Mouse (Mus musculus) MEL (cell line): ENCODE data around the gene Slc4a7.

Source experiments
- CTCF ChIP-seq, 3 experiments: IDR thresholded peaks in 2 of 3; conservative IDR thresholded peaks in 1 of 3; 2 replicates each; pipeline ENCODE4 v1.5.1; 2011 to 2012; ENCODE audit warnings: low read length in 3 of 3, low read depth in 2 of 3, mild to moderate bottlenecking in 2 of 3, improper control_type of control experiment in 1 of 3, inconsistent platforms in 1 of 3, mixed read lengths in 1 of 3, moderate library complexity in 1 of 3; ENCODE audit not compliant: control insufficient read depth in 1 of 3, insufficient read depth in 1 of 3, poor library complexity in 1 of 3, severe bottlenecking in 1 of 3
- ELF1 ChIP-seq: IDR thresholded peaks from 2 replicates; pipeline ENCODE4 v1.6.1; 2014; ENCODE audit warnings: low read depth, mild to moderate bottlenecking, inconsistent platforms, low read length, improper control_type of control experiment, moderate library complexity
- EP300 ChIP-seq, 2 experiments: IDR thresholded peaks; 2 replicates each; pipeline ENCODE4 v1.6.1; 2011; ENCODE audit warnings: improper control_type of control experiment in 2 of 2, low read length in 2 of 2, low read depth in 1 of 2, mild to moderate bottlenecking in 1 of 2
- GATA1 ChIP-seq: IDR thresholded peaks from 2 replicates; pipeline ENCODE4 v1.6.1; 2011; ENCODE audit warnings: low read depth, low read length, improper control_type of control experiment
- HCFC1 ChIP-seq: IDR thresholded peaks from 2 replicates; pipeline ENCODE4 v1.6.1; 2012; ENCODE audit warnings: low read depth, mild to moderate bottlenecking, inconsistent platforms, low read length, improper control_type of control experiment, moderate library complexity
- MAX ChIP-seq: IDR thresholded peaks from 2 replicates; pipeline ENCODE4 v1.6.1; 2011; ENCODE audit warnings: low read length, improper control_type of control experiment
- MAZ ChIP-seq: IDR thresholded peaks from 2 replicates; pipeline ENCODE4 v1.6.1; 2012; ENCODE audit warnings: low read depth, mild to moderate bottlenecking, inconsistent platforms, low read length, improper control_type of control experiment
- MYC ChIP-seq: IDR thresholded peaks from 2 replicates; pipeline ENCODE4 v1.6.1; 2011; ENCODE audit warnings: low read depth, mild to moderate bottlenecking, low read length, improper control_type of control experiment, moderate library complexity
- NRF1 ChIP-seq: IDR thresholded peaks from 2 replicates; pipeline ENCODE4 v1.6.1; 2014; ENCODE audit warnings: low read depth, mild to moderate bottlenecking, inconsistent platforms, low read length, improper control_type of control experiment, moderate library complexity; ENCODE audit not compliant: poor library complexity, insufficient read depth, severe bottlenecking
- POLR2A ChIP-seq, 2 experiments: IDR thresholded peaks; 2 replicates each; pipeline ENCODE4 v1.6.1; 2011 to 2012; ENCODE audit warnings: low read length in 2 of 2, mild to moderate bottlenecking in 2 of 2, control low read depth in 1 of 2, improper control_type of control experiment in 1 of 2, low read depth in 1 of 2, moderate library complexity in 1 of 2; ENCODE audit not compliant: control insufficient read depth in 1 of 2, insufficient read depth in 1 of 2, poor library complexity in 1 of 2
- TBP ChIP-seq: IDR thresholded peaks from 2 replicates; pipeline ENCODE4 v1.8.0; 2011; ENCODE audit warnings: low read depth, low read length, improper control_type of control experiment
- ZC3H11A ChIP-seq: IDR thresholded peaks from 2 replicates; pipeline ENCODE4 v1.6.1; 2012; ENCODE audit warnings: low read depth, mild to moderate bottlenecking, inconsistent platforms, low read length, improper control_type of control experiment
- ZMIZ1 ChIP-seq: IDR thresholded peaks from 2 replicates; pipeline ENCODE4 v1.6.1; 2012; ENCODE audit warnings: low read depth, mild to moderate bottlenecking, inconsistent platforms, low read length, improper control_type of control experiment, moderate library complexity

GRCm38 (mm10) chr14:14803921-14804517 is 101.9 kb downstream of the Slc4a7 start:
- no peak for TF ChIP-seq ZMIZ1
- TF ChIP-seq MYC = no peak
- no peak for TF ChIP-seq MAX
- no peak for TF ChIP-seq CTCF (IDR thresholded peaks at IDR 0.05 in 2 of 3, conservative IDR thresholded peaks at IDR 0.05 in 1 of 3; ENCODE audit: control insufficient read depth in 1 of 3, insufficient read depth in 1 of 3, low read depth in 2 of 3, low read length in 3 of 3, poor library complexity in 1 of 3, severe bottlenecking in 1 of 3)
- no peak for TF ChIP-seq ZC3H11A
- no peak for TF ChIP-seq EP300 (IDR thresholded peaks at IDR 0.05; ENCODE audit: low read depth in 1 of 2, low read length in 2 of 2)
- TF ChIP-seq POLR2A (IDR thresholded peaks at IDR 0.05; ENCODE audit: control insufficient read depth in 1 of 2, insufficient read depth in 1 of 2, low read depth in 1 of 2, low read length in 2 of 2, poor library complexity in 1 of 2) = no peak
- no peak for TF ChIP-seq TBP
- no peak for TF ChIP-seq NRF1
- TF ChIP-seq HCFC1 = no peak
- no peak for TF ChIP-seq MAZ
- TF ChIP-seq GATA1 = no peak
- TF ChIP-seq ELF1 = no peak
